In the genomic region with DNA sequence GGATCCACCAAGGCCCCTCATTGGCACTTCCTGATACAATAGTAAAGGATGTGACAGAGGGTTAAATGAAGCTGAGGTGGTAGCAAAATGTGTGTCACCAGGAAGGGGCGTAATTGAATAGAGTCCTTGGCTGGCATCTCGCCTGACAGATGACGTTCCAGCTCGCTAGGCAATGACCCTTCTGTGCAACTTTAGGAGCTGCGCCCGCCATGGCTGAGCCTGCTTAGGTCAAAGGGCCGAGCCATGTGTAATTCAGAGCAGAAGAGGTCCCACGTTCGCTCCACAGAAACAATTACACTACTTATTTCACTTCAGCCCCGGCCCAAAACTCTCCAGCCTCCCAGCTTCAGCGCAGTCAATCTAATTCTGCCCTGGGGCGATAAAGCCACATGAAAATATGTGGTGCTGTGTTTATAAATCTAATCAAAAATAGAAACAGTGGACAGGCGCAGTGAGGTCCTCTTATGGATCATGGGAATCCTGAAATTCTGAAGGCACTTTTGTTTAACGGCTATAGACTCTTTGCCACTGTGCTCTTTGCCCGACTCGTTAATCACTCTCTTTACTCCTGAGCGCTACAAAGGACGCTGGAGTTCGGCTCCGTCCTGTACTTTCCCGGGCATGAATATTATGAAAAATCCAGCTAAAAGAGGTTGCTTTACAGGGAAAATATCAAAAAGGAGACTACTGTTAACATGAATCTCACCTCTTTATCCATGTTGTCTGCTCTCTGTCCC, we compare ENCODE assay signal across 11 mouse cellular contexts.
DNase-seq lines count a peak whose midpoint lies in the region; ATAC-seq lines count a peak whose summit lies in the region.
"Had no signal": no experiment of that assay in that cellular context is flagged by ENCODE, and none has a peak within 500 bp of the region (broad histone marks: within the 10 kb centered on the region; RNA-seq: fewer than 3 reads in every experiment).

No protein-coding gene starts in this region.

- 34% methylated on average over 21 of the region's 21 CpGs for WGBS in forebrain, embryonic 15.5 days
- WGBS in limb, embryonic 13.5 days, result 19% methylated on average over 21 of the region's 21 CpGs

- peaks cover 8% of the 10 kb centered on the region for H3K4me1 ChIP-seq in forebrain, embryonic 15.5 days
- H3K4me1 ChIP-seq in limb, embryonic 13.5 days, result peaks cover 4% of the 10 kb centered on the region

- H3K27ac ChIP-seq in forebrain, embryonic 15.5 days (replicated peaks), result no peak overlapping the region
- H3K27ac ChIP-seq in limb, embryonic 13.5 days, result no peak overlapping the region
- H3K27ac ChIP-seq: left cerebral cortex, adult 2 months; macrophage had no signal

- no peaks in the 10 kb centered on the region for H3K27me3 ChIP-seq in forebrain, embryonic 15.5 days
- peaks cover 27% of the 10 kb centered on the region for H3K27me3 ChIP-seq in limb, embryonic 13.5 days

- no peak for ATAC-seq in forebrain, embryonic 15.5 days (replicated peaks)
- ATAC-seq in limb, embryonic 13.5 days (ENCODE audit: low FRiP score, low read depth), result no peak
- ATAC-seq: inflammation-experienced regulatory T-cells, adult 6 months had no signal

- H3K9ac ChIP-seq in forebrain, embryonic 15.5 days (replicated peaks), result no peak overlapping the region
- H3K9ac ChIP-seq in limb, embryonic 13.5 days, result 0 out of 2 replicates have a peak overlapping the region, but pooled peaks have one; percentile 25

- DNase-seq in adrenal gland, postnatal 10 days, result peak; percentile 32
- no peak for DNase-seq in adrenal gland, postnatal 4 days (ENCODE audit: low spot score in 2 of 2)
- peak; percentile 77 for DNase-seq in embryo, embryonic 10 days (ENCODE audit: low spot score)
- DNase-seq in heart, adult 8-10 months (ENCODE audit: low spot score), result no peak
- DNase-seq in left cerebral cortex, adult 18-20 months (ENCODE audit: low spot score in 2 of 2), result no peak
- no peak for DNase-seq in ovary, postnatal 10 days (ENCODE audit: low spot score)

- no peak overlapping the region for H3K4me3 ChIP-seq in forebrain, embryonic 15.5 days
- H3K4me3 ChIP-seq in limb, embryonic 13.5 days, result peak overlapping the region; percentile 24
- H3K4me3 ChIP-seq: left cerebral cortex, adult 2 months had no signal

- H3K9me3 ChIP-seq in forebrain, embryonic 15.5 days, result no peaks in the 10 kb centered on the region
- H3K9me3 ChIP-seq in limb, embryonic 13.5 days, result no peaks in the 10 kb centered on the region

- no peaks in the 10 kb centered on the region for H3K36me3 ChIP-seq in forebrain, embryonic 15.5 days
- no peaks in the 10 kb centered on the region for H3K36me3 ChIP-seq in limb, embryonic 13.5 days

- peak overlapping the region; percentile 14; the same call in 1 of the 2 replicates for H3K4me2 ChIP-seq in forebrain, embryonic 15.5 days (replicated peaks)
- peak overlapping the region; percentile 55 for H3K4me2 ChIP-seq in limb, embryonic 13.5 days (replicated peaks)

Comparison
In these comparisons a context has a peak if more than half of its experiments do, and no peak if none do; other contexts are left out.
1. DNase-seq: peak in adrenal gland, postnatal 10 days (single experiment) and embryo, embryonic 10 days (single experiment); none in adrenal gland, postnatal 4 days (0 of 2), heart, adult 8-10 months (single experiment), left cerebral cortex, adult 18-20 months (0 of 2) and ovary, postnatal 10 days (single experiment).